Mouse (Mus musculus): ENCODE measurements around the gene Snx18.

Snx18 gene

GRCm38 (mm10) chr13:113617891-113618823, at the start of gene Snx18:
Gene Snx18, minus strand, starts transcription at chr13:113618564.
- DNase-seq (ENCODE audit: low spot score in 2 of 2): peak; percentile 83 to 86

- no peak for DNase-seq (ENCODE audit: low spot score in 2 of 2)
These were observed 45.5 kb upstream of the Snx18 start for GRCm38 (mm10) chr13:113663883-113664282.

GRCm38 (mm10) chr13:113663151-113663779, 44.9 kb upstream of the Snx18 start, which contains the start of gene Hspb3:
Gene Hspb3, minus strand, starts transcription at chr13:113663676.
- no peak for DNase-seq (ENCODE audit: low spot score in 2 of 2)

- no peak for DNase-seq (ENCODE audit: low spot score in 2 of 2)
These were observed 43.5 kb upstream of the Snx18 start for GRCm38 (mm10) chr13:113661826-113662271.

GRCm38 (mm10) chr13:113660576-113661310, 42.4 kb upstream of the Snx18 start:
- no peak for DNase-seq (ENCODE audit: low spot score in 2 of 2)

- DNase-seq (ENCODE audit: low spot score in 2 of 2): no peak
These were observed 38.8 kb upstream of the Snx18 start for GRCm38 (mm10) chr13:113657204-113657603.

- no peak for DNase-seq (ENCODE audit: low spot score in 2 of 2)
These were observed 38.3 kb upstream of the Snx18 start for GRCm38 (mm10) chr13:113656639-113657038.

- no peak for DNase-seq (ENCODE audit: low spot score in 2 of 2)
These were observed 37.1 kb upstream of the Snx18 start for GRCm38 (mm10) chr13:113655511-113655910.

GRCm38 (mm10) chr13:113640944-113641597, 22.7 kb upstream of the Snx18 start:
- DNase-seq (ENCODE audit: low spot score in 2 of 2): no peak

- no peak for DNase-seq (ENCODE audit: low spot score in 2 of 2)
These were observed 20.6 kb upstream of the Snx18 start for GRCm38 (mm10) chr13:113638914-113639313.

- DNase-seq (ENCODE audit: low spot score in 2 of 2): no peak
These were observed 17.4 kb upstream of the Snx18 start for GRCm38 (mm10) chr13:113635799-113636222.

GRCm38 (mm10) chr13:113634732-113635481, 16.5 kb upstream of the Snx18 start:
- DNase-seq (ENCODE audit: low spot score in 2 of 2): no peak

GRCm38 (mm10) chr13:113632506-113632905, 14.1 kb upstream of the Snx18 start:
- no peak for DNase-seq (ENCODE audit: low spot score in 2 of 2)

- no peak for DNase-seq (ENCODE audit: low spot score in 2 of 2)
These were observed 9.2 kb upstream of the Snx18 start for GRCm38 (mm10) chr13:113627601-113628000.

GRCm38 (mm10) chr13:113622865-113623255, 4.5 kb upstream of the Snx18 start:
- no peak for DNase-seq (ENCODE audit: low spot score in 2 of 2)

- DNase-seq (ENCODE audit: low spot score in 2 of 2): no peak
These were observed 3.9 kb upstream of the Snx18 start for GRCm38 (mm10) chr13:113622122-113622864.

GRCm38 (mm10) chr13:113619003-113619402, 639 bp upstream of the Snx18 start:
- no peak for DNase-seq (ENCODE audit: low spot score in 2 of 2)

GRCm38 (mm10) chr13:113617338-113617890, 950 bp downstream of the Snx18 start:
- DNase-seq (ENCODE audit: low spot score in 2 of 2): no peak

- no peak for DNase-seq (ENCODE audit: low spot score in 2 of 2)
These were observed 1.5 kb downstream of the Snx18 start for GRCm38 (mm10) chr13:113616751-113617337.

All from urinary bladder, adult 18-20 months (tissue).